Mouse (Mus musculus) kidney, adult 2 months (tissue): ENCODE measurements around the gene Slc4a2. TPM values are rescaled to one million over a fixed set of nuclear protein-coding genes. Genes with fewer than 3 reads are reported as not detected.
A peak's percentile ranks its signal among the peaks of the same experiment; 100 is the strongest.

Experiments used
- DNase-seq: peaks from one replicate; pipeline ENCODE4 v3.0.0; 2021
- H3K27ac ChIP-seq: fragments of 200-500 bp; 2 replicates; pipeline ENCODE4 v1.5.1; 2012; ENCODE audit warnings: low read depth, low read length, control low read depth, inconsistent platforms; ENCODE audit not compliant: insufficient read depth
- H3K27me3 ChIP-seq: fragments of 200-500 bp; replicated peaks from 2 replicates; pipeline ENCODE4 v1.6.1; 2012; ENCODE audit warnings: mild to moderate bottlenecking, moderate library complexity, low read length, inconsistent platforms; ENCODE audit not compliant: control insufficient read depth, insufficient read depth
- H3K36me3 ChIP-seq: fragments of 200-500 bp; 2 replicates; pipeline ENCODE4 v1.6.1; 2012; ENCODE audit warnings: mild to moderate bottlenecking, moderate library complexity, low read length, inconsistent platforms; ENCODE audit not compliant: control insufficient read depth, insufficient read depth
- H3K4me1 ChIP-seq: fragments of 200-500 bp; 2 replicates; pipeline ENCODE4 v1.6.1; 2011; ENCODE audit warnings: low read length; ENCODE audit not compliant: control insufficient read depth, insufficient read depth
- H3K4me3 ChIP-seq: fragments of 200-500 bp; 2 replicates; pipeline ENCODE4 v1.5.1; 2011; ENCODE audit warnings: mild to moderate bottlenecking, low read depth, low read length, control low read depth; ENCODE audit not compliant: insufficient read depth
- CTCF ChIP-seq: fragments of 200-500 bp; conservative IDR thresholded peaks from 2 replicates; pipeline ENCODE4 v1.5.1; 2011; ENCODE audit warnings: low read depth, mild to moderate bottlenecking, control low read depth, low read length, moderate library complexity, mixed read lengths; ENCODE audit not compliant: insufficient read depth, insufficient read length
- POLR2A ChIP-seq: fragments of 200-500 bp; IDR thresholded peaks from one replicate; pipeline ENCODE4 v1.6.1; 2011; ENCODE audit warnings: low read depth, low read length, control low read depth
- WGBS: fragments of 180-500 bp; shearing (Covaris S2); methylation state at CpG from one replicate; pipeline ENCODE4 v1.1.7; 2018; 5-methylcytosine and 5-hydroxymethylcytosine counted together
- polyA plus RNA-seq: library from polyadenylated mRNA; depleted of rRNA; stranded (reverse); fragments of >200 nt; gene quantifications from 2 replicates; pipeline ENCODE4 v1.2.3, GENCODE M21; 2012

The Slc4a2 gene
- polyA plus RNA-seq, 1 experiment = 56.8 TPM

DNA sequence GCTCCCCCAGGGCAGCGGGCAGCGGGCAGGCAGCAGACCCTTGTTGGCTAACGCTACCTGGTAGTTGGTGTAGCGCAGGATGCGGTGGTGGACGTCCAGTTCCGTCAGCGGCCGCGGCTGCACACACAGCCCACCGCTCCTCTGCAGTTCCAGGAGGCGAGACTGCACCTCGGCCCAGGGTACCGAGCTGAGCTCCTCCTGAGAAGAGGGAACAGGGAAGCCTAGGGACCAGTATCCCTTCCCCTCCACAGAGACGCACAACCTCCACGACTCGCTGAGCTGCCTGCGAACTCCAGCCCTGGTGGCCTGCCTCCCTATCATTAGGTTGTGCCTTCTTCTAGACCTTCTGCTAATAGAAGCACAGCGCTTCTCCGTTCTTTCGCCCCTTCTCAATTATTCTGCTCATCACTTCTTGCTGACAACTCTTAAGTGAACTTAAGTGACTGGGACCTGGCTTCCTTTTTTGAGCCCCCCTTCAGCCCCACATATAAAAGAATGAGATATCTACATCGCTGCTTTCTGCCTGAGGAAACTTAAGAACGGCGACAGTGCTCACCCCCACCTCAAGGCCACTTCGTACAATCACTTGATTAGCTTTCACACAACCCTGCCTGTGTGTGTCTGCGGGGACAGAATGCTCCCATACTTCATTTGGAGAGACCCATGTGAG is 35.3 kb upstream of the Slc4a2 start:
- TF ChIP-seq POLR2A = no peak
- TF ChIP-seq CTCF = no peak
- Histone ChIP-seq H3K36me3 (no peaks in the 10 kb centered on the region), H3K4me3 (peak overlapping the region; percentile 9), H3K27ac (no peak overlapping the region), H3K27me3 (no peaks in the 10 kb centered on the region), H3K4me1 (peaks cover 13% of the 10 kb centered on the region)
- DNase-seq = no peak
- WGBS = 35% methylated on average over 26 of the region's 26 CpGs

DNA sequence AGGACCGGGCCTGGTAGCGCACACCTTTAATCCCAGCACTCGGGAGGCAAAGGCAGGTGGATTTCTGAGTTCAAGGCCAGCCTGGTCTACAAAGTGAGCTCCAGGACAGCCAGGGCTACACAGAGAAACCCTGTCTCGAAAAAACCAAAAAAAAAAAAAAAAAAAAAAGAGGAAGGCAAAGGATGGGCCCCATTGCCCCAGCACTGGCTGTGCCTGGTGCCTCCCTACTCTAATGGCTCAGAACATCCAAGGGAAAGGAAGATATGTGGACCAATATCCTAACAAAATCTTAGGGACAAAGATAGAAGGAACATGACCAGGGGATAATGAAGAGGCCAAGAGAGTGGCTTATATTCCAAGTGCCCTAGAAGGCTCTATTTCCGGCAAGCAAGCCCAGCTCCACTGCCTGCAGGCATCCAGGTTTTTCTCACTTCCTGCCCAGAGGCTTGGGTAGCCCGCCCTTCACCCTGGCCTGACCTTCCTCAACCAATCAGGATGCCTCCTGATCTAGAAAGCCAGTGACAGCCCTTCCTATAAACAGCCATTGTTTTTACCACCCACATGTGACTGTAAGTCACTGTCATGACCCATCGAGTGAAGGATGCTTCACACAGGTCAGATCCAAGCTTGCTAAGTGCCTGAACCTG is 34.5 kb upstream of the Slc4a2 start:
- H3K4me1 ChIP-seq = peaks cover 14% of the 10 kb centered on the region
- WGBS = 77% methylated on average over 7 of the region's 7 CpGs
- no peak overlapping the region for H3K27ac ChIP-seq
- TF ChIP-seq POLR2A (no peak), CTCF (no peak)
- no peaks in the 10 kb centered on the region for H3K36me3 ChIP-seq
- no peaks in the 10 kb centered on the region for H3K27me3 ChIP-seq
- H3K4me3 ChIP-seq = no peak overlapping the region
- DNase-seq = peak; percentile 52

DNA sequence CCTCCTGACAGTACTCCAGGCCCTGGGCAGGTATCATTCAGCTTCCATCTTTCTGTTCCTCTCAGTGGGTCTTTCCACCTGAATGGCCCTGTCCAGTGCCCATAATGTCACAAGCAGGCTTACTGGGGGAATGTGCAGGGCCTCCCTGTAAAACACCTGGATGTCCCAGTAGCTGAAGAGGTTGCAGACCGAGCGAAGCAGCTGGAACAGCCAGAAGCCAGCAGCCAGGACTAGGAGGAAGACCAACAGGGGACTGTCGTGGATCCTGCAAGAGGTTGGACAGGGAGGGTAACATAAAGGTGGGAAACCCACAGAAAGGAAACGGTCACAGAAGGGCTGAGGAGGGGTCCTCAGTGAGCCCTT is 34.0 kb upstream of the Slc4a2 start:
- no peak for TF ChIP-seq POLR2A
- TF ChIP-seq CTCF = no peak
- H3K36me3 ChIP-seq = no peaks in the 10 kb centered on the region
- H3K27me3 ChIP-seq = no peaks in the 10 kb centered on the region
- no peak overlapping the region for H3K27ac ChIP-seq
- WGBS = 92% methylated on average over 4 of the region's 4 CpGs
- DNase-seq = no peak
- H3K4me1 ChIP-seq = peaks cover 12% of the 10 kb centered on the region
- H3K4me3 ChIP-seq = no peak overlapping the region

DNA sequence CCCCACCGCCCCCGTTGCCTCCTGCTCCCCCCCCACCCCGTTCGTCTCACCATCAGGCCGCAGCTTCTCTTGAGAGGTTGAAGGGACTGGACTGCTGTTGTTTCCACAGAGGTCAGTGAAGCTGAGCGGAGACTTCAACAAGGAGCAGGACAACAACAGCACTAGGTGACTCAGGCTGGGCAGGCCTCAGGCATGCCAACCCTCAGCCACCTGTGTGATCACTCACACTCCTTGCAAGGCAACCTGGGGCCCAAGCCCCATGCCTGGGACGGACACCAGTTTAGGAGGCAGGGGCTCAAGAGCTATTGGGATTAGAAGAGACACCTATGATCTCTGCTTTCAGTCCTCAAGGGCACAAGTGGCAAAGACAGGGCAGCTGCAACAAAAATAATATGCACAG is 31.8 kb upstream of the Slc4a2 start, which contains the start of gene Atg9b:
Atg9b (minus strand) TSS at position 280 of the 400 bp plus-strand sequence.
- DNase-seq = no peak
- H3K36me3 ChIP-seq = no peaks in the 10 kb centered on the region
- H3K4me1 ChIP-seq = peaks cover 12% of the 10 kb centered on the region
- WGBS = 89% methylated on average over 7 of the region's 7 CpGs
- H3K4me3 ChIP-seq = no peak within 1 kb of the TSS
- no peak for TF ChIP-seq CTCF
- TF ChIP-seq POLR2A = no peak
- H3K27me3 ChIP-seq = no peaks in the 10 kb centered on the region
- no peak within 1 kb of the TSS for H3K27ac ChIP-seq

DNA sequence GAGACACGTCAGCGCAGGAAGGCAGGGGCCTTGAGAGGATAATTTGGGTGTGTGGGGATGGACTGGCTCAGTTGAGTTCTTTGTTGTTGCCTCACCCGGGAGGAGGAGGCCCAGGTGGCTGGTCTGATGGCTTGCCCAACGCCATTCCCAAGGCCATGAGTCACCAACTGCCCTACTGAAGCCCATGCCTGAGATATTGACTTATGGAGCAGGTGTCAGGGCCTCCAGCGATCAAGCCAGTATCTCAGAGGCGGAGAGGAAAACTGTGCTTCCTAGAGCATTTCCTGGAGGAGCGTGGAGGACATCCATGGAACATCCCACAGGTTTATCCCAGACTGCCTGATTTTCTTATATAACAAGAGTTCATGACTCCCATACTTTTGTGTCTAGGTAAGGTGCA is 30.9 kb upstream of the Slc4a2 start:
- Histone ChIP-seq H3K27ac (no peak overlapping the region), H3K27me3 (no peaks in the 10 kb centered on the region), H3K4me1 (peaks cover 8% of the 10 kb centered on the region; the same call in 1 of the 2 replicates), H3K4me3 (no peak overlapping the region), H3K36me3 (no peaks in the 10 kb centered on the region)
- TF ChIP-seq CTCF (no peak), POLR2A (no peak)
- DNase-seq = no peak
- WGBS = 73% methylated on average over 7 of the region's 7 CpGs

DNA sequence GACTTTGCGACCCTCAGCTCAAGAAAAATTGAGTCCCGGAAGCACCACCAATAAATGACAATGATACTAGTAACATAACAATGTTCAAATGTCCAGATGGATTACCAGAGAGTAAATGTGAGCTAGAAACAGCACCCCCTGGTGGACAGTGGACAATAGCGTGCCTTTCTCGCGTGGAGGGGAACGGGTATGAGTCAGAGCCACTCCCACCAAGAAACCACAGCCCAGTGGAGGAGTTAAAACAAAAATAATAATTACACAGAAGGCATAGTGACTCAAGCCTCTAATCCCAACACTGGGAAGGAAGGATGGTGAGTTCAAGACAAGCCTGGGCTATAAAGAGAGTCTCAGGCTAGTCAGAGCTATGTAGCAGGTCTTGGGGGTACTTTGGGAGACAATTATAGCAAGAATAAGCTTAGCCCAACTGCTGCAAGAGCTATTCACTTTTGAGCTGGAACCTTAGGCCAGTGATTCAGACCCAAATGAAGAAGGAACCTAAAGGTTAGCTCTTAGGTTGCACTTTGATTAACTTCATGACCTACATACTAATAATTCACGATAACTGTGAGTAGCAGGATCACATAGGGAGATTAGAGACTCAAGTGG is 30.1 kb upstream of the Slc4a2 start, which contains the start of gene Abcb8:
Abcb8 (plus strand) TSS at position 272 of the 606 bp plus-strand sequence.
- peak; percentile 88 for DNase-seq
- Histone ChIP-seq H3K4me1 (peaks cover 8% of the 10 kb centered on the region; the same call in 1 of the 2 replicates), H3K36me3 (no peaks in the 10 kb centered on the region), H3K27me3 (no peaks in the 10 kb centered on the region), H3K4me3 (peak within 1 kb of the TSS; percentile 68), H3K27ac (peak within 1 kb of the TSS; percentile 94)
- peak; percentile 81 for TF ChIP-seq CTCF
- TF ChIP-seq POLR2A = no peak
- 28% methylated on average over 7 of the region's 7 CpGs for WGBS
